Mouse (Mus musculus): ENCODE data around the gene Ankrd33b. TPM values are rescaled to one million over a fixed set of nuclear protein-coding genes. Genes with fewer than 3 reads are reported as not detected.

Ankrd33b gene
- total and polyA plus RNA-seq, 3 experiments, result 50.0 to 69.6 (median 60.3) TPM

GRCm38 (mm10) chr15:31258029-31258692 is 109.4 kb downstream of the Ankrd33b start:
- peak overlapping the region; percentile 87 for H3K4me2 ChIP-seq (ENCODE audit: insufficient read depth, low read depth, poor library complexity, severe bottlenecking)
- peak; percentile 82 for DNase-seq (ENCODE audit: extremely low read depth)
- H3K79me2 ChIP-seq (replicated peaks; ENCODE audit: control insufficient read depth, extremely low read depth, insufficient read depth, poor library complexity, severe bottlenecking), result no peaks in the 10 kb centered on the region
- peak overlapping the region in 2 of 3 experiments; percentile 26 to 50 for H3K4me3 ChIP-seq (replicated peaks in 1 of 3; ENCODE audit: low read depth in 2 of 3, low read length in 2 of 3, poor library complexity in 1 of 3)
- peak overlapping the region; percentile 25; the same call in 1 of the 2 replicates for H3K9ac ChIP-seq (ENCODE audit: insufficient read depth, low read depth)
- H3K27ac ChIP-seq (ENCODE audit: insufficient read depth, low read depth), result peak overlapping the region; percentile 79
- H3K4me1 ChIP-seq (ENCODE audit: control insufficient read depth in 1 of 2, insufficient read depth in 2 of 2), result peaks cover 68 to 92% of the 10 kb centered on the region in 2 experiments
- dilution Hi-C loops (cut with MboI; ENCODE audit: extremely low pct_ligation_motif_present, extremely low pct_unique_long_range_greater_than_20kb, low sequenced_read_pairs), result no loop called here
- no peaks in the 10 kb centered on the region for H3K27me3 ChIP-seq (replicated peaks)
- in situ Hi-C loops (cut with MboI; ENCODE audit: low pct_ligation_motif_present, low pct_unique_long_range_greater_than_20kb, low sequenced_read_pairs), result loop anchor here (25.0 kb wide), 1 partner anchor 446 kb away; no protein-coding TSS in a partner anchor
- TF ChIP-seq NRF1 (IDR thresholded peaks at IDR 0.05; ENCODE audit: low read depth, low read length), result no peak
- TF ChIP-seq CTCF (conservative IDR thresholded peaks at IDR 0.05 in 1 of 2, IDR thresholded peaks at IDR 0.05 in 1 of 2; ENCODE audit: low read depth in 2 of 2, low read length in 2 of 2), result peak in 1 of 2 experiments; percentile 70; a peak in 2 of 4 replicates
- TF ChIP-seq BHLHE40 (IDR thresholded peaks at IDR 0.05; ENCODE audit: low read depth, low read length), result peak; percentile 47; the same call in 1 of the 2 replicates
- TF ChIP-seq KAT2A (IDR thresholded peaks at IDR 0.05; ENCODE audit: insufficient replicate concordance, low read length), result 0 out of 2 replicates have a peak, but pooled peaks have one; percentile 6
- TF ChIP-seq EP300 (IDR thresholded peaks at IDR 0.05; ENCODE audit: low read length), result peak; percentile 70
- TF ChIP-seq MEF2A (IDR thresholded peaks at IDR 0.05; ENCODE audit: borderline replicate concordance, low read depth, low read length), result peak; percentile 72
- peak; percentile 89 for TF ChIP-seq TCF12 (IDR thresholded peaks at IDR 0.05; ENCODE audit: low read depth, low read length)
- TF ChIP-seq HCFC1 (IDR thresholded peaks at IDR 0.05; ENCODE audit: low read depth, low read length), result peak; percentile 37
- peak; percentile 47 for TF ChIP-seq RAD21 (IDR thresholded peaks at IDR 0.05; ENCODE audit: low read depth, low read length)
- TF ChIP-seq GABPA (IDR thresholded peaks at IDR 0.05; ENCODE audit: insufficient replicate concordance, low read depth, low read length), result no peak
- TF ChIP-seq MAX (IDR thresholded peaks at IDR 0.05; ENCODE audit: low read length), result peak; percentile 79; the same call in 1 of the 2 replicates
- TF ChIP-seq POLR2A (IDR thresholded peaks at IDR 0.05; ENCODE audit: low read depth, low read length), result peak; percentile 25; the same call in 1 of the 2 replicates
- TF ChIP-seq IRF4 (IDR thresholded peaks at IDR 0.05; ENCODE audit: low read depth, low read length), result peak; percentile 72
- TF ChIP-seq RCOR1 (conservative IDR thresholded peaks at IDR 0.05; ENCODE audit: low read depth, low read length), result peak; percentile 55; the same call in 1 of the 2 replicates
- TF ChIP-seq PAX5 (IDR thresholded peaks at IDR 0.05; ENCODE audit: low read length), result no peak
- 0 out of 2 replicates have a peak, but pooled peaks have one; percentile 17 for TF ChIP-seq NELFE (IDR thresholded peaks at IDR 0.05; ENCODE audit: low read depth, low read length)
- TF ChIP-seq MAFK (IDR thresholded peaks at IDR 0.05; ENCODE audit: insufficient replicate concordance, low read length), result no peak
- peak; percentile 51 for TF ChIP-seq SMC3 (IDR thresholded peaks at IDR 0.05; ENCODE audit: low read depth, low read length)
- TF ChIP-seq ELF1 (IDR thresholded peaks at IDR 0.05; ENCODE audit: low read depth, low read length), result 0 out of 2 replicates have a peak, but pooled peaks have one; percentile 23
- no peak for TF ChIP-seq CHD1 (IDR thresholded peaks at IDR 0.05; ENCODE audit: low read depth, low read length)
- TF ChIP-seq ETS1 (conservative IDR thresholded peaks at IDR 0.05; ENCODE audit: low read depth, low read length), result peak; percentile 90
- peak; percentile 82 for TF ChIP-seq MXI1 (IDR thresholded peaks at IDR 0.05; ENCODE audit: low read depth, low read length)
- peak; percentile 75; the same call in 1 of the 2 replicates for TF ChIP-seq UBTF (IDR thresholded peaks at IDR 0.05; ENCODE audit: low read depth, low read length)
- TF ChIP-seq SIN3A (IDR thresholded peaks at IDR 0.05; ENCODE audit: low read length), result peak; percentile 72
- H3K36me3 ChIP-seq (replicated peaks in 1 of 2; ENCODE audit: control insufficient read depth in 1 of 2, insufficient read depth in 1 of 2, low read length in 1 of 2), result peaks cover 0 to 42% of the 10 kb centered on the region in 2 experiments
- no peaks in the 10 kb centered on the region for H3K9me3 ChIP-seq (replicated peaks; ENCODE audit: low read length)
